Mouse (Mus musculus) urinary bladder, postnatal 14 days (tissue): ENCODE results near the gene Slc4a8.
A peak's percentile ranks its signal among the peaks of the same experiment; 100 is the strongest.

ENCODE experiments used
- DNase-seq: peaks from one replicate; pipeline ENCODE4 v3.0.0; 2021; ENCODE audit warnings: low spot score

Gene Slc4a8

DNA sequence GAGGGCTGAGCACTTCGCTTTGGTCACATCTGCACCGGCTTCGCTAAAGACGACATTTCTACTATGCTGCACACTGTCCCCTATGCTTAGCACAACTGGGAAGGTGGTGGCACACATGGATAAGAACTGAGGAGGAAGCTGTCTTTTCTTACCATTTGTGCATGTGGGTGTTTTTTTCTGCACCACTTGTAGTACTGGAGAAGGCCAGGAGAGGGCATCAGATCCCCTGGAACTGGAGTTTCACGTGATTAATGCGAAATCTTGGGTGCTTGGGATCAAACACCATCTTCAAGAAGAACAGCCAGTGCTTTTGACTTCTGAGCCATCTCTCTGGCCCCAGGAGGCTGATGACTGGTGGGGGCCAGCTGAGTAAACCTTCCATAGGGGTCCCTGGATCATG, 69.1 kb downstream of the Slc4a8 start:
- DNase-seq, result no peak

DNA sequence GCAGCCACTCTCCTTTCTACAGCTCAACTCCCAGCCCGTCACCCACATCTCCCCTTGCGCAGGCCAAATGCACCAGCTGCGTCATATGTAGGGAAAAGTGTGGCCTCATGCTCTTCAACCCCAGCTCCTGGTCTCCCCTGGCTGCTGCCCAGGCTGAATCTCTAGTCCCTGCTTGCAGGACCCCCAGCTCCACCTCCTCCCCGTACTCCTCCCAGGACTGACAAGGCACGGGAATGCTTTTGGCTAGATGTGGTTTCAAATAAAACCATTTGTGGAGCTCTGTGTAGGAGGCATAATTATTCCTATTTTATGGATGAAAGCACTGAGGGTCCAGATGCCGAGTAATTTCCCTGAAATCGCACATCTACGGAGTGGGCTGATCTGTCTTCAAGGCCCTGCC, 70.6 kb downstream of the Slc4a8 start:
- DNase-seq, result no peak

DNA sequence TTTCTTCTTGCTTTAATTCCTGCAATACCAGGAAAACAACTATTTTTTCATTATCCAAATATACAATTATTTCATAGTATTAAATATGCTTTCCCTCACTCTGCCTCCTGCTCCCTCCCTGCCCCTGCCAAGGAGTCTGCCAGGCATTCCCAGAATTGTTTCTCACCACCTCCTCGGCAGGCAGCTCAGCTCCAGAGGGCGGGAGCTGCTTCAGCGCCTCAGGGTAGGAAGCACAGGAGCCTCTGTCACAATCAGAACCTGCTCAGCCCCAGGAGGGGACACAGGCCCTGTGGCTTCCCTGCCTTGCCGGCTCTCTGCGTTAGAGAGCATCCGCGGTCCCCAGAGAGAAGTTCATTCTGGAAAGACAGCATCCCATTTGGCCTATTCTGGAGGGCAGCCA, 71.2 kb downstream of the Slc4a8 start:
- DNase-seq, result no peak

DNA sequence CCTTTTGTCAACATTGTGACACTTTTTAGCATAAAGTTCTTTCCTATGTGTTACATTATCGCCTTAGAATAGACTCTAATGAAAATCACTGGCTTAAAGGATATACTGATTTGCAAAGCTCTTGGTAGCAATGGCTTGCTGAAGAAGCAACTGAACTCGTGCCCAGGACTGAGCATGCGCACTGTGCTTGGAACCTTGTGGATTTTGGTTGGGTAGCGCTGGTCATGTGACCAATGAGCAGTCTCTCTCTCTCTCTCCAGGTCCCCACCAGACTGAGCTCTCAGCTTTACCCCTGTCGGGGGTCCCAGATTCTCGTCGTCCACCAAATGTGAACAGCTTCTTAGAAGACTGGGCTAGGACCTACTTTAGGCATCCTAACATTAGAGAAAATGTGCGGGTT, 75.2 kb downstream of the Slc4a8 start:
- DNase-seq, result no peak

DNA sequence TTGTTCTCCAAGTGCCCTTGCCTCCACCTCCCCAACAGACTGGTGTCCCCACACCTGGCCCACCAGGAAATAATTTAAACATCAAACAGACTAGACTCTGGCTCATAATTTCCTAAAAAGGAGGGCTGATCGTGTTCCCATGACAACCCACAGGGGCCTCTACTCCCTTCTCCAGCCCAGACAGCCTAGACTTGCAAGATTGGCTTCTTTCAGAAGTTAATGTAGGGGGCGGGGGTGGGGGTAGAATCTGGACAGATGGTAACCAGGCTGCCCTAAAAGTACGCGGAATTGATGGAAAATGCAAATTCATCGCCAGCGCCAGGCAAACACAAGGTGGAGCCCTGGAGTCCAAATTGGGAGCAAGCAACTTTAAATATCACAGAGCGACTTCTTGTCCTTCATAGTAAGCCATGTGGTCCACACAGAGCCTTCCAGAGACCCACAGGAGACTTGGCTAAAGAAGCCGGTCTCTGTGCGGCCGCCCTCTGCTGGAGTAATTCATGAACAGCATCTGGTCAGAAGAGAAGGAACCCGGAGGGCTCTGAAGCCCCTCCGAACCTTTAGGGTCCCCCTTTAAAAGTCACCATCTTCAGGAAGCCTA, 77.2 kb downstream of the Slc4a8 start:
- peak; percentile 61 for DNase-seq

DNA sequence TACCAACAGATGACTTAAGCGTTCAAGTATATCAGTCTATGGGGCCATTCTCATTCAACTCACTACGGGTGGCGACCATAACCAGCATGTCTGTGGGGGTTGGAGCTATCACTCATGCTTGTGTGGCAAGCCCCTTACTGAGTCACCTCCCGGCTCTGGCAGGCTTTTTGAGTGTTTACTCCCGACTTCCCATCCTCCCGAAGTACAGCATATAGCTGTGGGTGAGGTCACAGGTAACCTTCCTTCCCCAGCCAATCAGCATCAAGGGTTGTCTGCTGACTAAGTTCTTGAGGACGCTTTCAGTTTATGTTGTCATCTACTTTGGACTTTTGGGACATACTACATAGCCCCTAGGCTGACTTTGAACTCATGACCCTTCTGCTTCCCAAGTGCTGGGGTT, 82.8 kb downstream of the Slc4a8 start:
- no peak for DNase-seq

DNA sequence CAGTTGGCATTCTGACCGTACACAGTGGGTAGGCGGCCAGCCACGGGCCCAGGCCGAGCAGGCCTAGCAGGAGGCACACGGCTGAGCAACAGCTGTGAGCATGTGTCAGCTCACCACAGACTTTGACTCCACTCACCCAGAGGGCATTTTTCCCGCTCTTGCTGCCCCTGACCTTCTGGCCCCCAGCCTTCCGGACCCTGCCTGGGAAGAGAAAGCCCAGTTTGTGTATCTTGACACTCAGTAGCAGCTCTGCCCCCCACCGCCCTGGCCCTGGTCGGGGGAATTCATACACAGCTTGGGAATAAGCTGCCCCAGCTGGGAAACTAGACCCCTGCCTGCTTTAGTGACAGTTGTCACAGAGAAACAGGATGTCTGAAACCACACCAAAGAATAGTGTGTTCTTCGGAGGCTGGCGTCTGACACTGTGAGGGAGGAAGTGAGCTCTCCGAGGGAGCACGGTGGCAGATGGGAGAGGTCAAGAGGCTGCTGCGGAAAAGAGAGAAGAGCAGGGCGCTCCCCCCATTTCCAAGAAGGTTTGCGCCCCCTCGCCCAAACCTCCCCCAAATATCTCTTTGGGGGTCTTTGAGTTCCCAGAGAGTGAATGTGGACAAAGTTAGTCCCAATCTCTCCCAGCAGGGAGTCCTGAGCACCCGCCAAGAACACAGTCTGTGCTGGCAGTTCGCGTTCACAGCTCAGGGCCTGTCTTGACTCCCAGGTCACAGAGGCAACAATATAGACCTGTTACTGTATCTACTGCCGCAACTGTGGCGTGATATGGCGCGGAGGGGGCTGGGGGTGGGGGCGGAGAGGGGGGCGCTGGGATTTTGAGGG, 83.7 kb downstream of the Slc4a8 start:
- DNase-seq, result no peak

DNA sequence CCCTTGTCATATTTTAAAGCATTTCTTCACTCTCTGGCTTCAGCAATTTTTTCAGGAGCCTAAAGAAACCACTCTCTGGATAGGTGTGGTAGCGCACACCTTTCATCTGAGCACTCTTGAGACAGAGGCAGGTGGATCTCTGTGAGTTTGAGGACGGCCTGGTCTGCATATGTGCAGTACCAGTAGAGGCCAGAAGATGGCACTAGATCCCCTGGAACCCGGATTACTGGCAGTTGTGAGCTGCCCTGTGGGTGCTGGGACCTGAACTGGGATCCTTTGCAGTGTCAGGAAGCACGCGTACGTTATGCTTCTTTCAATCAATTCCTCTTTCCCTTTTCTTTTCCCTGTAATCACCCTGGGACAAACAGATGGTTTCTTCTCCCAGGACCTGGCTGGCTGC, 85.6 kb downstream of the Slc4a8 start:
- no peak for DNase-seq

DNA sequence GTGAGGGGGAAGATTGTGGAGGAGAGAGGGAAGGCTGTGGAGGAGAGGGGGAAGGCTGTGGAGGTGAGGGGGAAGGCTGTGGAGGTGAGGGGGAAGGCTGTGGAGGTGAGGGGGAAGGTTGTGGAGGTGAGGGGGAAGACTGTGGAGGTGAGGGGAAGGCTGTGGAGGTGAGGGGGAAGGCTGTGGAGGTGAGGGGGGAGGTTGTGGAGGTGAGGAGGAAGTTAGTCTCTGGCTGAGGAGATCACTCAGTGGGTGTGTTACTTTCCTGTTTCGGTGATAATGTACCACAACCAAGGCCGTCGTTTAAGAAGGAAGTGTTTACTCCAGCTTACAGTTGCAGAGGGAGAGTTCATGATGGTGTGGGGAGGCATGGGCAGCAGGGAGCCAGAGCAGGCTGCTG, 96.0 kb downstream of the Slc4a8 start:
- no peak for DNase-seq

DNA sequence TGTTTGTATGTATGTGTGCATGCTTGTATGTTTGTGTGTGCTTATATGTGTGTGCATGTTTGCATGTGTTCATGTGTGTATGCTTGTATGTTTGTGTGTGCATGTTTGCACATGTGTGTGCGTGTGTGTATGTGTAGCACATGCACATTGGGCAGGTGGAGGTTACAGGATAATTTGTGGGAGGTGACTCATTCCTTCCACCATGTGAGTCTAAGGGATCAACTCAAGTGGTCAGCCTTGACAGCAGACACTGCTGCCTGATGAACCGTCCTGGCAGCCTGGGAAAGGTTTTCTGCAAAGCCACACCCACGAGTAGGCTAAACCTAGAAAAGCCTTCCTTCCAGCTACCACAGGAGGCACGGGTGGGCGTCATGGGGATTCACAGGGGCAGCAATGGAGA, 99.3 kb downstream of the Slc4a8 start:
- no peak for DNase-seq

DNA sequence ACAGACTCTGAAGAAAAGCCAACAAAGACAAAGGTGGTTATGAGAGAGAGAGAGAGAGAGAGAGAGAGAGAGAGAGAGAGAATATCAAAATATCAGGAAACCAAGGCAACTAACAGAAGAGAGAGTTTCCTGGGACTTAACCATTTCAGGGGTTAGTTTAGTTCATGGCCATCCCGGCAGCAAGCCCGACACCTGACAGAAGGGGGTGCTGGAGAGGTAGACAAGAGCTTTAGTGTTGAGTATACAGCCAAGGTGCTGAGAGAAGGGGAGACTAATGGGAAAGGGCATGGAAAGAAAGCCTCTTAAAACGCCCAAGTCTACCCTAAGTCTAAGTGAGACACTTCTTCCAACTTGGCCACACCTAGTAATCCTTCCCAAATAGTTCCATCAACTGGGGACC, 104.0 kb downstream of the Slc4a8 start:
- DNase-seq, result no peak

DNA sequence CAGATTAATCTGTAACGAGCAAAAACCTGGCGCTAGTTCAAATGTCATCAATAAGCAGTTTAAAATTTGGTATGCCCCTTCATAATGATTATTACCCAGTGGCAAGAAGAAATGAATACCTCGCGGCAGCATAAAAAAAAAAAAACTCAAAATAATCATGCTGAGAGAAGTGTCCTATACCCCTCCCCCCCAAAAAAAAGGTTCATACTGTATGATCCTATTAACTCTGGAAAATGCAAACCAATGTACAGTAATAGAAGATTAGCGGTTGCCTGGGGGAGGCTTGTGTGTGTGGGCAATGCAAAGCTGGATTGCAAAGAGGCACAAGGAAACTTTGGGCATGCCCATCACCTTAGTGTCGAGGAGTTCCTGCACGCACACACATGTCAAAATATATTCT, 108.0 kb downstream of the Slc4a8 start, which contains the start of gene Scn8a:
Scn8a (plus strand) TSS at position 301 of the 400 bp plus-strand sequence.
- no peak for DNase-seq

DNA sequence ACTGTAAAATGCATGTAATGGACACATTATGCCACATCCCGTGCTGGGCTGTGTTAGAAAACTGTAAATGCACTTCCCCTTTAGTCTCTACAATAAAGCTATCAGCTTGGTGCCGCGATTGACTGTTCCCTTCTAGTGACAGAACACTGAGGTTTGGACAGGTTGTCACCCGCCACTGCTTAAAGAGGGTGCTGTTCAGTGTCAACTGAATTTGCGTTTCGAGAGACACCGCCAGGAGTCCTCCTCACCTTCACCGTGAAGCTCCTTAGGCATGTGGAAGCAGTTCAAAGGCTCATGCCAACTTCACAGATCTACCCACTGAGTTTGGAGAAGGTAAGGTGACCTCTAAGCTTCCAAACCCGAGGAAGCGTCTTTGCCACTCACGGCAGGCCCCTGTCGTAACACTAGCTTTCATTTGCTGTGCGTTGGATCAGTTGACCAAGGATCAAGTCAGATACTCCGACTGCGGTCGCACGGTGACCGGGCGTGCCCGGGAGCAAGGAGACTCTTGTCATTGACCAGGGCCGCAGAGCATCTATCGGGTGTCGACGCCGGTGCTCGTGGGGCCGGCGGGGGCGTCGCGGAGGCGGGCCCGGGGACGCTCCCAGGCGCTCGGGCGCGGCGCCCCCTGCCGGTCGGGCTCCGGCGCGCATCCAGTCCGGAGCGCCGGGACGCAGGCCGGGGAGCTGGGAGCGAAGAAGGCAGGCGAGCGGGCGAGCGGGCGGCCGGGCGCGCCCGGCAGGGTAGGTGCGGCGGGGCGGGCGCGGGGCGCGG, 108.6 kb downstream of the Slc4a8 start:
- DNase-seq, result peak; percentile 40

DNA sequence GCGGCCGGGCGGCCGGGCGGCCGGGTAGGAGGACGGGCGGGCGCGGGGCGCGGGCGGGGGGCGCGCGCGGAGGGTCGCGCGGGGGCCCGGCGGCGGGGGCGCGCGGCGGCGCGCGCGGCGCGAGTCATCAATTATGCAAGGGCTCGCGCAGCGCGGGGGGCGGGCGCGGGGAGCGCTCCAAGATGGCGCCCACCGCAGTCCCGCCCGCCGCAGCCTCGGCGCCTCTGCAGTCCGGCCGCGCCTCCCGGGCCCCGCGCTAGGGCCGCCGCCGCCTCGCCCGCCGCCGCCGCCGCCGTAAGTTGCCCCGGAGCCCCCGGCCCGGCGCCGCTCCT, 109.2 kb downstream of the Slc4a8 start:
- DNase-seq, result no peak

DNA sequence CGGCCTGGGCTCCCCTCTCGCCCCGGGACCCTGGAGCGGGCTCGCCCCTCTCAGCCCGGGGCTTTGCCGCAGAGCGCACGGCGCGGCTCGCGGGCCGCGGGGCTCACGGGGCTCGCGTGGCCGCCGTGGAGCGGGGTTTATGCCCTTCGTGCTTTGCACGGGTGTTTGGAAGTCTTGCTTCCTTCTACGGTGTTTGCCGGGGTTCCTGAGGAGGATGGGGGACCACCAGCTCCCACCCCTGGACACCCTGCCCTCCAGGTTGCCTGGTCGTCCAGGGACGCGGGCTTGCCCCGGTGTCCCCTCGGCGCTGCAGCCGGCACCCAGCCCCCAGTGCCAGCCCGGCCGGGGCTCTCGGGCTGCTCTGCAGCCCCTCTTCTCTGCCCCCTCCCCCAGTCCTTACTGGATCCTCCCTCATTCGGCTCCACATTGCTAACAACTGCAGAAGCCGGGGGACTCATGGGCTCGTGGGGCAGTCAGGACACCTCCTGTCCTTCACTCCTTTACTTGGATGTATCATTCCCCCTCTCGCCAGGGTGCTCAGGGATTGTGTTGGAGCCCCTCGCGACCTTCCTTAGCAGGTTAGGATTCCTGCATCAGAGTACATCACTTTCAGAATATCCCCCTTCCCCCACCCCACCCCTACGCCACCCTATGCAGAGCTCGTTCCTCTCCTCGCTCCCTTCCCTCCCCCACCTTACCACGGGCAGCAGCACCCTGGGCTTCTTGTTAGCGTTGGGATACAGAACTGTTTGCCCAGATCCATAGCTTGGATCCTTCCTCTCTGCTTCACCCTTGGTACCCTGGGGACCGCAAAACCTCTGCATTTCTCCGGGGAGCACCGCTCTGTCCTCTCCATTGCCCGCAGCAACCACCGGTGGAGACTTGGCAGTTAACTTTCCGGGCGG, 109.8 kb downstream of the Slc4a8 start:
- DNase-seq, result no peak

DNA sequence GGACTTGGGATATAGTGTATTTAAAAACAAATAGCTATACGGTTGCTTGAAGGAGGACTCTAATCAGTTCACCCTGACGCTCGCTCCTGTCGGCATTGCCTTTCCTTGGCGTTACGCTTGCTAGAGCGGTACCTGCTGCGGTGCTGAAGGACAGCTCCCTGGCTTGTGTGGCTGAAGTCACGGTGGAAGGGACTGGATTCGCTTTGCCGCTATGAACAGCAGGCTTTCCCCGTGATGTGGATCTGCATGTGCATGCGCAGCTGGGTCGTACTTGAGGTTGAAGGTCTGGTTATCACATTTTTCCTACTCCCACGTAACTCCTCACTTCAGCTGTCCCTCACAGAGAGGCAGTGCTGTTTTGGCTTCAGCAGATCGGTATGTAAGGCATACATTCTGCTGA, 111.6 kb downstream of the Slc4a8 start:
- DNase-seq, result peak; percentile 83
